Mouse (Mus musculus): ENCODE measurements around the gene Rhof.

The Rhof gene

DNA sequence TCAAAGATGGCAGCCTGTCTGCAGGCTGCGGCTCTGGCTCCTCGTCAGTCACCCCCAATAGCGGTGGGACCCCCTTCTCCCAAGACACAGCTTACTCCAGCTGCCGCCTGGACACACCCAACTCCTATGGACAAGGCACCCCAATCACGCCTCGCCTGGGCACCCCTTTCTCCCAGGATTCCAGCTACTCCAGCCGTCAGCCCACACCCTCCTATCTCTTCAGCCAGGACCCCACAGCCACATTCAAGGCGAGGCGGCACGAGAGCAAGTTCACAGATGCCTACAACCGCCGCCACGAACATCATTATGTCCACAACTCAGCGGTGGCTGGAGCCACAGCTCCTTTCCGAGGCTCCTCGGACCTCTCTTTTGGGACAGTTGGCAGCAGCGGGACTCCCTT lies 15.1 kb upstream of the Rhof start:
- no peak for DNase-seq (ENCODE audit: low spot score)

DNA sequence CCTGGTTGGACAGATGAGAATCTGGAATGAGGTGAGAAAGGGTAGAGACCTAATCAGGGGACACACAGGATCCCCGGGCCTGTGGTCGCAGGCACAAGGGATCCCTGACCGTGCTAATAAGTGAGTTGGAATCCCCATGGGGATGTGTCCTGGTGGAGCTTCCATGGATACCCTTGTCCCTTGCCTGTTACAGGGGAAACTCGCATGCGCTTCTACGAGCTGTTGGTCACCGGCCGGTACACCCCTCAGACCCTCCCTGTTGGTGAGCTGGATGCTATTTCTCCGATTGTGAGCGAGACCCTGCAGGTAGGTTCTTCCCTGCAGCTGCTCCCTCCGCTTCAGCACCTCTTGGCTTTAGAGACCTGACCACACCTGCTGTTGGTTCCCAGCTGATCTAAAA lies 13.9 kb upstream of the Rhof start:
- no peak for DNase-seq (ENCODE audit: low spot score)

DNA sequence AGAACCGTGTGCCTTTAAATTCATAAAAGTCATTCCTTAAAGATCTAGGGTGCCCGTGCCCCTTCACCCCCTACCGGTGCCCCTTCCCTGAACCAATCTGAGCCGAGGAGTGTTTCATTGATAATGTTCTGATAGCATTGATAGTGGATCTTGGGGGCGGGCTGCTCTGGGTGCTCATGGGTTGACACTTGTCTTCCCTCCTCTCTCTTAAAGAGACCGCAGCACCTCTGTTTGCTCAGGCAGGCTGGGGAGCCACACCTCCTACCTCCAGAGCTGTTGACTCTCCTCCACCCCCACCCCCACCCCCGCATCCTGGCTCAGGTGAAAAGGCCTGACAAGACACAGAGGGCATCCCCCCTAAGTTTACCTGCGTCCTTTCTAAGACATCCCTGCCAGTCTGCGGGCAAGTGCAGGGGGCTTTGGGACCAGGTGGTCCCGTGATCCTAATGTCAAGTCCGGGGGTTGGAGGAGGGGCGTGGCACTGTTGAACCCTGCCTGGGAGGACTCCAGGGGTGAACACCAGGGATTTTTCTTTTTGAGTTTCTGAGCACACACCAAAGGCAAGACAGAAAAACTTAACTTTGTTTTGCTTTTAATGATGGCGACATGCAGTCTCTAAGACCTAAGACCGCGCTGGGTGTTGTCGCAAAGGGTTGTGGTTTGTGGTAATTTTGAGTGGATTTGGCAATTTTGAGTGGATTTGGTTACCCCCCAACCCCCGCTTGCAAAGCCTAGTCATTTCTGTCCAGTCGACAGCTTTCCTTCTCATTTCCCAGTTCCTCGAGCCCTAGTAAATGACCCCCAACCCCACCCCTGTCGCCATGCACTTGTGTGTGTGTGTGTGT lies 12.5 kb upstream of the Rhof start:
- DNase-seq (ENCODE audit: low spot score), result no peak

DNA sequence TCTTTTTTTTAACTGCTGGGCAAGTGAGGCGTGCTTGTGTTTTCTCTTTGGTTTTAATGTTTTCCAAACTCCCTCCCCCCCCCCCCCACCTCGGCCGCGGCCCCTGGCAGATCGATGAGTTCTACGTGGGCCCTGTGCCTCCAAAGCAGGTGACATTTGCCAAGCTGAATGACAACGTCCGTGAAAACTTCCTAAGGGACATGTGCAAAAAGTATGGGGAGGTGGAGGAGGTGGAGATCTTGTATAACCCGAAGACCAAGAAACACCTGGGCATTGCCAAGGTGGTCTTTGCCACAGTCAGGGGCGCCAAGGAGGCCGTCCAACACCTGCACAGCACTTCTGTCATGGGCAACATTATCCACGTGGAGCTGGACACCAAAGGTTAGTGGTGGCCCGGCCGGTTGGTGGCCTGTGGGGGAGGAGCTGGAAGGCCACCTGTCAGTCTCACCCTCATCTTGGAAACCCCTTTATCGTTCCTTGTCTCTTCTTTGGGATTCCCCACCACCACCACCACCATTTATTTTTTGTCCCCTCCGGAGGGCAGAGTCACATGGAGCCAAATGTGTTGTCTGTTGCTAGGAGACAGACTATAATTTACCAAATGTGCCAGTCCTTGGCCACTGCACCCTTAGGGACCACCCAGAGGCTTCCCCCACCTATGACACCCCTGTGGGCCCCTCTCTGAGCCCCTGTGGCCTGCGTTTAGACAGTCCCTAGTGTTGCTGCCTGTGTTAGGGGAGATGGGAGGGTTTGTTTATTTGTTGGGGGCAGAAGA lies 11.7 kb upstream of the Rhof start:
- no peak for DNase-seq (ENCODE audit: low spot score)

DNA sequence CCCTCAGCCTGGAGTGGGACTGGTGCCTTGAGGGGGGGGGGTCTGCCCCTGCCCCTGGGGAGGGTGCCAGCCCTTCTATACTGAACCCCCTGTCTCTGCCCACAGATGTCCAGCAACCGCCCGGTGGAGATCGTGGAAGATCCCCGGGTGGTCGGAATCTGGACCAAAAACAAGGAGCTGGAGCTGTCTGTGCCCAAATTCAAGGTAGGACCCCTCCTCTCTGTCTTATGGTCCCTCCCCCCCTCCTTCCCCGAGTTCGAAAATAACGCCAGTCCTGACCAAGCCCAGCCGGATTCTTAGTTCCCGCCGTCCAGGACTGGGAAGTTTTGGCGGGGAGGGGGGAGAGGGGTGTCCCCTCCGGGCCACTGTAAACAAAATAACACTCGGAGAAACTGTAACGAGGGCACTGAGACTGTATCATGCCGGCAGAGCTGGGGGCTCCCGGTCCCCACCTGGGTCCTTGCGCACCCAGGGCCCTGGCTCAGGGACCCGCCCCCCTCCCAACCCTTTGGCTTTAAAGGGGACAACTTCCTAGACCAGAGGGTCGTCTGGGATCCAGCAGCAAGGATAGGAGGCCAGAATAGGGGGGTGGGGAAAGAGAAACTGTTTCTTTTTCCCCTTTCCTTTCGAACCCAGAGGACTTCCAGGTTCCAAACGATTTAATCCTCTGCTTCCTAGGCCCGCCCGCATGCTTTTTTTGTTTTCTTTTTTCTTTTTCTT lies 10.9 kb upstream of the Rhof start:
- DNase-seq (ENCODE audit: low spot score), result no peak

DNA sequence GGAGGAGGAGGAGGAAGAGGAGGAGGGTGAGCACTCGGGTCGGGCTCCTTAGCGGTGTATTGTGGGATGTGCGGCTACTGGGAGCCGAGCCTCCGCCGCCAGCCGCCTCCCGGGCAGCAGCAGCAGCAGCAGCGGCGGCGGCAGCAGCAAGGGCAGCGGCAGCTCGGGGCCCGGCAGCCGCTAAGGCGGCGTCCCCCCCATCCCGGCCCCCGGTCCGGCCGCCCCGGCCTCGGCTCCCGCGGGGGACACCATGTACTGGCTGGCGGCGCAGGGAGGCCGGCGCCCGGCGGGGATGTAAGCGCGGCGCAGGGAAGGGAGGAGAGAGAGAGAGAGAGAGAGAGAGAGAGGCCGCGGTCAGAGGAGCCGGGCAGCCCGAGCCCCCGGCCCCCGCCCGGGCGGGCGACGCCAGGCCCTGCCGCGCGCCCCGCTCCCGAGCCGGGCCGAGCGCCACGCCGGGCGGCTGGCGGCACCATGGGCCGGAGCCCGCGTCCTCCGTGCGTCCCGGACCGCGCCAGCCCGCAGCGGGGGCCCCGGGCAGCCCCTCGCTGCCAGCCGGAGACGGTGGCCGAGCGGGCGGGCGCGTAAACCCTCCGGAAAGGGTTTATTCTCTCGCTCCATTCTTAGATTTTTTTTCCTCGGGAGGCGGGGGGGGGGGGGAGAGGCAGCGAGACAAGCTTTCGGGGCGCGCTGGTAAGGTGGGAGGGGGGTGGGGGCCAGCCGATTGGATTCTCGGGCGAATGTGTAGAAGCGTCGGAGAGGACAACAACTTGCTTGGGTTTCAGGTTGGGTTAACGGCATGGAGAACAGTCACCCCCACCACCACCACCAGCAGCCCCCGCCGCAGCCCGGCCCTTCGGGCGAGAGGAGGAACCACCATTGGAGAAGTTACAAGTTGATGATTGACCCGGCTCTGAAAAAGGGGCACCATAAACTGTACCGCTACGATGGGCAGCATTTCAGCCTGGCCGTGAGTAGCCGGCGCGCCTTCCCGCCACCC lies 10.0 kb upstream of the Rhof start, which contains the start of gene Setd1b:
Gene Setd1b (plus strand): TSS at position 33 of the 997 bp plus-strand sequence.
- DNase-seq (ENCODE audit: low spot score), result peak; percentile 47

DNA sequence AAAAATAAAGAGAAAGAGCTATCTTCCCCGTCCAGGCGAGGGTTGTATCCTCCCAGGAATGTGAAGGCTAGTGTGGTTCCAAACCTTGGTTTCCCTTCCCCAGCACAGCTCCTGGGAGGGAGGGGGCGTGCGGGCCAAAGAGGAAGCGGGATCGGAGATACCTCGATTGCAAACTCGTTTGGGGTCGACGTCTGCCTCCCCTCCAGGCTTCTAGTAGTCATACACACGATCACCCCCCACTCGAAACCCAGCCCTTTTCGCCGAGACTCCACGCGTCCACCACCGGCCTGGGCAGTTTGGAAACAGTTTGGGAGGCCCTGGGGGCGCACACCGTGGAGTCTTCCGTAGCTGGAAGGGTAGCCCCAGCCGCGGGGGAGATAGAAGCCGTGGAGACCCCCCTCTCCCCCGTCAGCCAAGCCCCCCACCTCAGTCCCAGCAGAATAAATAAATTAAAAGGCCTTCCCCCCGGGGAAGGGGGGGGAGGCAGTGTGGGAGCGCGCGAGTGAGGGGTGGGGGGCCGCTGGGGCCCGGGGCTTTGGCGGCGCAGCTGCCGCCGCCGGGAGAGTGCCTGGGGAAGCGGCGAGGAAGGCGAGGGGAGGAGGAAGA lies 9.2 kb upstream of the Rhof start:
- DNase-seq (ENCODE audit: low spot score), result peak; percentile 49

DNA sequence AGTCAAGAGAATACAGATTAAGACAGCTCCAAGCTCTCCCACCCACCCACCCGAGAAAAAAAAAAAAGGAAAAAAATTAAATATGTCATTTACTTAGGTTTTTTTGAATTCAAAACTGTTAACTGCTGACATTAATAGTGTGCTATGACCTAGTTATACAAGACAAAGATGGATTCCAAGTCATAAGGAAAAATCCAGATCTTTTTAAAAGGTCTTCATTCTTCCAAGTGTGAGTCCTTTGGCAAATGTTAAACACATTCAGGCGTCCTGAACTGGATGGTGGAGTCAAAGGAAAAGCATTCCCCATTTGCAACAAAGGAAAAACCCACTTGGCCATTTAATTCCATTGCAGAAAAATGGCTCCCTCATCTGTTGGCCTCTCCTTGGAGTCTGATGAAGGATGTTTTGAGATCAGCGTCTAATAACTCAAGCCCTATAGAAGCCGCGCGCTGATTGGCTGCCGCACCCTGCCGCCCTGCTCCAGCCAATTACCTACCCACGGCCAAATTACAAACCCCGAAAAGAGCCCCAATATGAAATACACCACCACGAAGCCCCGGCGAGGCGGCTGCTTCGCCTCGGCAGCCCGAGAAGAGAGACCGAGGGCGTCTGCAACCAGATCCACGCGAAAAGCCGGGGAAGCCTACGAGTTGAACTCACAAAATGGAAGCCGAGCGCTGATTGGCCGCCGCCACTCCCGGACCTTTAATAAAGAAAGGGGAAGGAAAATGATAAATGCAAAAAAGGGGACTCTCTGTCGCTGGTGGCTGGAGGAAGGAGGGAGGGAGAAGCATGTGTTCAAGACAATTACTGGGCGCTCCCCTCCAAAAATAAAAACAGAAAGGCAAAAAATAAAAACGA lies 8.4 kb upstream of the Rhof start:
- DNase-seq (ENCODE audit: low spot score), result peak; percentile 81

DNA sequence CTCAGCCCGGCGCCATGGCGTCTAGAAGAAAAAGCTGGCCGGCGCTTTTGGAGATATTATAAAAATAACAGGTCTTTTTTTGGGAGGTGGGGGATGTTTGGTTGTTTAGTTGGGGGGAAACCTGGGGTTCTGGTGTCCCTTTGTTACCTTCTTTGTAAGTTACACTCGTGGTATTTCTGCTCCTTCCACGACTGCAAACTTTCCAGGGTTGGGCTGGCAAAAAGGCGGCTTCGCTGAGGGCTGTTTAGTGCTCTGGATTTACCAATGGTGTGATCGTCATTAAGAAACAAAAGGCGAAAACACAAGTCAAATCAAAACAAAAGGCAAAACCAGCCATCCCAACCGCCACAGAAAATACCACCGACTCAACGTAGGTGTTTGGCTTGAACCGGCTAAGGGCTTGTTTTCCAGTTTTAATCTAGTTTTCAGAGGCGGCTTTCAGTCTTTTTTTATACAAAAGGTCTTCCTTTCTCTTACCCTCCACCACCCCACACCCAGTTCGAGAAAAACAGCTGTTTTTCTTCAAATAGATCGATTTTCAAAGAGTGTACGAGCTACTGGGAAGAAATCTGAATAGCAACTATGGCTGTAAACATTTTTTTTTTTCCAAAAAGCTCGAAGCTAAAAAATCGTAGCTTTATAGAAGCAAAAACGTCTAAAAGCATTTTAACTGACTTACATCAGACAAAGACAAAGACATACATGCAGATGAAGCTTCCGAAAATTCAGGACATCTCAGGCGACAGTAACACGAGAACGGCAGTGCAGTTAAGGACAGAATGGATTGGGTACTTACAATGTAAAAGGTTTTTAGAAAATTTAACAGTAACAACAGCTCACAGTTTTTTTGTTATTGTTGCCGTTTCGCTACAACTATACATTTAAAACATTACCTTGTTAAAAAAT lies 7.5 kb upstream of the Rhof start:
- DNase-seq (ENCODE audit: low spot score), result no peak

DNA sequence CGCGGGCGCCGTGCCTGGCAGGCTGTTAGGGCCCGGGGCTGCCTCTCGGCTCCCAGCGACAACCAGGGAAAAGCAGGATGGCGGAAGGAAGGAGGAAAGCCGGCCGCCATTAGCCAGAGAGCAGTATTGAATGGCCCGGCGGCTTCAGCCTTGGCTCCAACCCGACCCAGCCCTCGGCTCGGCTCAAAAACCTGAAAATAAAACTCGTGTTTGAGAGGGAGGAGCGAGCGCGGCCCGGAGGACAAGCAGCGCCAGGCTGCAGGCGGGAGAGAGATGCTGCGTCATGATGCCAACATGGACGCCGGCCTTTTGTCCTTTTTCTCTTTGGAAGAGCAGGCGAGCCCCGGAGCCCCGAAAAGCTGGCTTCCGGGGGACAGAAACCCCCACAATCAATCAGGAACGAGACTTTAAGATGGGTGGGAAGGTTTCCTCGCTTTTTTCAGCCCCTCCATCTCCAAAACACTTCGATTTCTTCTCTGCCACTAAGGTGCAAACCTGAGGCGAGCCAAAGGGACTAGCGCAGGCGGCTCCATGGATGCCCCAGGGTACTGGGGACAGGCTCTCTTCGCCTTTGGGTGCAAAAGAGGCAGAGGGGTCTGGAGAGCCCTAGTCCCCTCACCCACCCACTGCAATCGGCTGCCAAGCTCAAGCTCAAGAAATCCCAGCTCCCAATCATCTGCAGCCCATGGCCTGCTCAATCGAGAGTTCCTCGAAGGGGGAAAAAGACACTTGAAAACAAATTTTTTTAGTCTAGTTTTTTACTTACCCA lies 6.6 kb upstream of the Rhof start:
- peak; percentile 69 for DNase-seq (ENCODE audit: low spot score)

DNA sequence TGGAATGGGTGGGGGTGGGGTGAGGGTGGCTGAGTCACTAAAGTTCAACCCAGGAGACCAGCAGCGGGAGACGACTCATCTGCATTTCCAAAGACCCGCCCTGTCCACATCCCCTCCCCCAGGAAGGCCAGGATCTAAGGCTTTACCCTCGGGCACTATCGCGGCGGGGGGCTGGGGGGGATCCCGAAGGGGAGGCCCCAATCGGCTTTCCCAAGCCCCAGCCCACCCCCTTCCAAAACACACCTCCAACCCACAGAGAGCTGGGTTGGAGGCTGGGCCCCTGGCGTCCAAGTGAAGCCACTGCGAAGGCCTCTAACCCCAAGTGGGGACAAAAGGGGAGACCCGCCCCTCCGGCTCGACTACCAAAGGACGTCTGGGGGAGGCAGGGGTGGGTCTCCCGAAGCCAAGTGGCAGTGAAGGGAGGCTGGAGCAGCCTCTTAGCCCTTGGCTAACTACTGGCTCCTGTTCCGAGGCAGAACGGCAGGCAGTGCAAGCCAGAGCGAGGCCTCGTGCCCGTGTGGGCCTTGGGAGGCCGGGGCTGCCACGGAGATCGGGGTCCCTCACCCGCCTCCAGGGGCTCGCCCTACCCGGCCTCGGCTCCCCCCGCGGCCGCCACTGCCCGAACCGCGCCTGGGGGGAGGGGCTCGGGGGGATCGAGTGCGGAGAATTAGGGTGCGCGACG lies 5.9 kb upstream of the Rhof start:
- DNase-seq (ENCODE audit: low spot score), result peak; percentile 67

DNA sequence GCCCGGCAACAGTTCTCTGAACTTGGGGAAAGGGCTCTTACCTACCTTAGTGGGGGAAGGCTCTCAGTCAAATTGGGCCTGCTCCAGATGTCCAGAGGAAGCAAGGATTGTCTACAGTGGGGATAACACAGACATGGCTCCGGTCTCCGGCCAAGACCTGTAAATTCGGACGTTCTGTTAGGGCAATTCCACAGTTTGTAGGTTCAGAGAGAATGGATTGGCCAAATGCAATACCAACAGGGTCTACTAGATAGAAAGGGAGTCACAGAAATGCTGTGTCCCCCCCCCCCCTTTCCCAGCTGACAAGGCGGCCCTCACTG lies 5.4 kb upstream of the Rhof start:
- DNase-seq (ENCODE audit: low spot score), result no peak

DNA sequence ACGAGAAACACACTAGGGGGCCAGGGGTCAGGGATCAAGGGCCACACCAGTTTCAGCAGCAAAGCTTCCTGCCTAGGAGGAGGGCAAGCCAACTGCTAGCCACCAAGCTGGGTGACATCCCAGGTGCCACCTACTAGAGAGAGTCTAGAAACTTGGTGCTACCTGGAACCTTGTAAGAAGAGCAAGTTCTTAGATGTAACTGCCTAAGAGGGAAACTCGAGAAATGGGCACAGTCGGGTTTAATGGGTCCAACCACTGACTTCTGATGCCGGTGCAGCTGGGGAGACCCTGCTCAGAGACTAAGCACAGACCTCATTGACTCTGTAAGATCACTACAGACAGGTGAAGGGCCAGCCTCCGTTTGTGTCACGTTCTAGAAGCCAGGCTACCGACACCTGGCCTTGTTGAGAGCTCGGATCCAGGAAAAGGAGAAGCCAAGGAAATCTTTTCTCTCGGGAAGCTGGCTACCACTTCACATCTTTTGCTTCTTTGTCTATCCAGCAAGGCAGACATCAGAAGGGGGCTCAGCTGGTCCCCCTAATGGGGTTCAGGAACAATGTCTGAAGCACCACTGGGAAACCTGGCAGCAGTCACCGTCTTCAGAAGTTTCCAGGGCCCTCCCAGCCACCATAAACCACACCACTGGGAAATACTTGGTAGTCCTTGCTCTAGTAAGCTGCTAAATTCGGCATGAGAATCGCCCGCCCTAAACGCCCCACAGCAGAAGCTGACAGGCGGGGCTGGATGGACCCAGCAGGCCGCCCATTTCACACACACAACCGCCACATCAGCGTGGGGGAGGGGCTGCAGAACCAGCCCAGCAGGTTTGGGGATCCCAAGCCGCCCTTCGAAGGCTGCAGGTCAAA lies 4.8 kb upstream of the Rhof start:
- peak; percentile 92 for DNase-seq (ENCODE audit: low spot score)

DNA sequence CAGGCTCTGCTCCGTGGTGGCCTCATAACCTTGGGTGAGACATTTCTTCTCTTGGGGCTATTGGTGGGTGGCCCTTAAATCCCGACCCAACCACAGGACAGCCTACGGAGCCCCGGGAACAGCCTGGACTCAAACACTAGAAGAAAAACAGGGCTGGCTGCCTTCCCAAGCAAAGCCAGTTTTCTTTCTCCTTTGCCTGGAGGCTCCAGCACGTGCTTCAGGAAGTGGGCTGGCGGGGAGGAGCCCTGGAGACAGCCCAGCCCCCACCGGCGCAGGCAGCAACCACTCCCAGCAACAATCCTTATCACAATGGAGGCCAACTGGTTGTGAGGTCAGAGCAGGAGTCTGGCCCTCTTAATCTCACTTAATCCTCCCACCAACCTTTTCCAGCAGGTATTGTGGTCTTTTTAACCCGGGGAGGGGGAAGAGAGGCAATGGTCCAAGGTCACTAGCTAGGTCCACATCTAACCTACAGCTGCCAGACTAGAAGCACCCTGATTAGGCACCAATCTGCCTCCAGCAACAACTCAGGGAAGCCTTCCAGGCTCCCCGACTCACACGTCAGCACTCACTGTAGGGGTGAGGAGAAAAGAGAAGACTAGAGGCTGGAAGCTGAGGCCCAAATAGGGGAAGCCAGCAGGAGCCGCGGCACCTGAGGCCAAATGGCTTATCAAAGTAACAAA lies 4.0 kb upstream of the Rhof start:
- peak; percentile 88 for DNase-seq (ENCODE audit: low spot score)

DNA sequence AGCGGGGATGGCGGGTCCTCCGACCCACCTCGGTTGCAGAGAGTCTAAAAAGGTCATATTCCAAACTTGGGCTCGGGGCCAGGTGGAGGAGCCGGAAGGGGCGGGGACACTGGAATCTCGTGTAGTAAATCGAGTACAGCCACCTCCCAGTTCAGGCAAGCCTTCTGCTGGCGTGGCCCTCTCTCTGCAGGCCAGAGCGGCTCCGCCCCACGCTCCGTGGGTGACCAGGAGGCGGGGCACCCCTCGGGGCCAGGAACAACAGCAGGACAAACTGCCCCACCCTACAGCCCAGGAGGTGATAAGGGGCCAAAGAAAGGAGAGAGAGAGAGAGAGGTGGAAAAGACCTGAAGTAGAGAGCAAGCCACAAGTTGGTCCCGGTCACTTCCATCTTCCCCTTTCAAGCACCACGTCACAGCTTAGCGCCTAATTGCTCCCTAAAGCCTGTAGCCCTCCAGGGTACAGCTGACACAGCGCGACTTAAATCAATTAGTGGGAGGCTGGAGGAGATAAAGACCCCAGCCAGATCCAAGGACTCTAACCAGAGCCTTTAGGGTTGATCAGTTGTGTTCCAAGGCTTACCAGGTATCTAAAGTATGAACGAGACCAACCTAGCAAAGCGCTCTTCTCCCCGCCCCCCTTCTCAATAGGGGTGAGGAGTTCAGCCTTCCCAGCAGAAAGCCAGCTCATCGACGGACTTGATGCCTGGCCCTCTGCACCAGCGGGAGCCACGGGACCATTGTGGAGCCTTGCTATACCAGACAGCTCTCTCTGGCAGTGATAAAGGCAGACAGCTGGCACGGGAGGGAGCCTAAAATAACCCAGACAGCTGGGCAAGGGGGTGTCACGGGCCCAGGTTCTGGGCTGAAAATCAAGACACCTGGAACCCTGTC lies 3.2 kb upstream of the Rhof start:
- DNase-seq (ENCODE audit: low spot score), result peak; percentile 84
